Mouse (Mus musculus) brain, embryonic 14.5 days (tissue): Measurements from ENCODE around the gene Cdk19.

Experiments
- CTCF ChIP-seq: fragments of 200-500 bp; IDR thresholded peaks from 2 replicates; pipeline ENCODE4 v1.5.1; 2012; ENCODE audit warnings: inconsistent platforms, mild to moderate bottlenecking, moderate library complexity, borderline replicate concordance; ENCODE audit not compliant: insufficient read depth, insufficient read length; ENCODE audit errors: extremely low read depth
- POLR2A ChIP-seq: fragments of 200-500 bp; IDR thresholded peaks from 2 replicates; pipeline ENCODE4 v1.6.1; 2012; ENCODE audit warnings: mild to moderate bottlenecking, inconsistent platforms, borderline replicate concordance; ENCODE audit not compliant: poor library complexity, insufficient read depth, insufficient read length, severe bottlenecking; ENCODE audit errors: extremely low read depth

DNA sequence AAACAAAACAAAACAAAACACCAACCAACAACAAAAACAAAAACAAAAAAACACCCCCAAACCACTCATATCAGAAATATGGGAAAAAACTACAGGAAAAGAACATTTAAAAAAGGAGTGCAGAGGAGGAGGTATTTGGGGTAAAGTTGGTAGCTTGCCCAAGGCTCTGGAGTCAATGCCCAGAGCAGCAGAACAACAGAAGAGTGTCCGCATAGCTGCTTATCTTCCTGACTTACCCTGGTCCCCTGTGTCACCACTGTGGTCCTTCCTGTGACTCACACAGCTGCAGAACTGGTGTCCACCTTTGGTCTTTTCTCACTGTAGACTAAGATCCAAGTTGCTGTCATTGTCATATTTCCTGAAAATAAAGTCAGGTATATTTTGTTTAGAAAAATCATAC, 15.2 kb downstream of the Cdk19 start:
- TF ChIP-seq POLR2A (no peak), CTCF (no peak)
